Mouse (Mus musculus) kidney, postnatal 10 days (tissue): Measurements from ENCODE around the gene Poll.

ENCODE experiments used
- DNase-seq: peaks from one replicate; pipeline ENCODE4 v3.0.0; 2021; ENCODE audit warnings: mixed read lengths

The Poll gene

DNA sequence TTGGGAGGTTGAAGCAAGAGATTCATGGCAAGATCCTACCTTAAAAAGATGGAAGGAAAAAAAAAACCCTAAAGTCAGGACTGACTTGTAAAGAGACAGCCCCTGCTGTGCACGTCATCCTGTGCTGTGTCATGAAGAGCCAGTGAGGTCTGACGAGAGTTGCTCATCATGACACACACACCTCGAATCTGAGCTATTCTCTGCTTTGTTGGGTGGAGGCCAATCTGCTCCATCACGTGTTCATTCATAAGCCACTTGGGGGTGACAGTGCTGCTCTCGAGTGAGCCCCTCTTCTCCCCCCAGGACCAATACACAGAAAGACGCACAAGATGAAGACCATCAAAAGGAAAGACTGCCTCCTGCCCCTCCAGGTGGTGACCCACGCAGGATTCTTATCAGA lies 26.7 kb downstream of the Poll start:
- DNase-seq: no peak

DNA sequence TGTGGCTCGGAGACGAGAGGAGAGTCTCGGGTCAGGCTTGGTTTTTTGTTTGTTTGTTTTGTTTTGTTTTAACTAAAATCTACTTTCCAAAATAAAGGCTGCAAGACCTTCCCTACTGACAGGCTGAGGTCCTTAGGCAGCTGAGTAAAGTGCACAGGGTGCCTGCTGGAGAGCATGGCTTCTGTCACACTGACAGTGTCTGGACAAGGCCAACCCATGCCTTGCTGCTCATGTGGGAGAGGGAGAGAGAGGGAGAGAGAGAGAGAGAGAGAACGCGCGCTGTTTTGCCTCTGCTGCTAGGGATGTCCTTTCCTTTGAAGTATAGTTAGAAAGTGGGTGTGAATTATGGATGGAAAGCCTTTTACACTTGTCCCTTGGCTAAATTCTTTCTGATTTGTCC lies 28.8 kb downstream of the Poll start:
- no peak for DNase-seq

DNA sequence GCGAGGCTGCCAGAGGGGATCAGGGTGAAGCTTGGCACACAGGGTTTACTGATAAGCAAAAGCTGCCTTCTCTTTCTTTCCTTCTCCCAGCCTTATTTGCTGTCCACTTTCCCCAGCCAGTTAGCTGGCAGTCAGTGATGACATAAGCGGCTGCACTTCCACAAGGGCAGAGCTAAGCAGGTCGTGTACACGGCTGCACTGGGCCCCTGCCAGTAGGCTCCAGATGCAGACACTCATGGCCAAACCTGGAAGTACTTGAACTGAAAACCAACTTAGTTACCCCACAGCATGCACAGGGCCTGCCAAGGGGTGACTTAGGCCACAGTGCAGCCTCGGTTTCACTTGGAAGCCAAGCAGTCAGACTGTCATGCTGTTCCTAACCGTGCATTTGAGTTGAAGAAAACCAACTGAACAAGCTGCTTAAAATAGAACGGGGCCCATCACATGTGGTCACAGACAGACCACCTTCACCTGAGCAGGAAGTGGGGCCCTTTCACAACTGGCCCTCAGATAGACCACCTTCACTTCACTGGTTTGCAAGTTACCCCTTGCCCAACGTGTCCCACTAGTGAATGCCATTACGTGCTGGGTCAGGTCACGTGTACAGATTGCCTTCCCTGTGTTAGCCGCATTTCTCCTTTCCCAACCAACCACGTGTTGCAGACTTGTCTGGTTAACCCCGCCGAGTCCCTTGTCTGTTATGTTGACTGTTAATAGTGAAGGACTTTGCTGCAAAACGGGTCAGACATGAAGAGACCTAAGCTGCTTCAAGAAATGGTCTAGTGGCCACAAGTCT lies 29.9 kb downstream of the Poll start:
- no peak for DNase-seq

GRCm38 (mm10) chr19:45529294-45529693 lies 31.0 kb downstream of the Poll start:
- DNase-seq: no peak

DNA sequence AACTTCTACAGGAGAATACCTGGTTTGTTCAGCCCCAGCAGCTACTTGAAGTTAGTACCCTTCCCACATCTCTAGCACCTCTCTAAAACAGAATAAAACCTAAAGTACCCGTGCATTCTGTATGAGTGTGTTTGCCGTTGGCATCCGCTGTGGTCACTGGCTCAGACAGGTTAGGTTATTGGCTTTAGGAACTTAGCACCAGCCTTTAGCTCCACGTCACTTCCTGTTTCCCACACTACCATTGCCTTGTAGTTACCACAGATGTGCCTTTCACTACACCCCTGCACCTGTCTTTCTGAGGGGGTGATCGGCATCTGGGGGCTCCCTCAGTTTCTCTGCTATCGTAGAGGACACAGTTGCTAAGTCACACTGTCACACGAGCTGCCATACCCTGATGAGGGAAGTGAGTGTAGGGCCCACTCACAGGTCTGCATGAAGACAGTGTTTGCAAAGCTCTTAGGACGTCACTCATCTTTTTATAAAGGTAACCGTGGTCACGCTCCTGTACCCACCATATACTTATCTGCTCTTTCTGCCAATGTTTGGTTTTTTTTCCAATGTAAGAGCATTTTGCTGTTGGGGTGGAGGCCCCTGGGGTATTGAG lies 32.3 kb downstream of the Poll start:
- no peak for DNase-seq

DNA sequence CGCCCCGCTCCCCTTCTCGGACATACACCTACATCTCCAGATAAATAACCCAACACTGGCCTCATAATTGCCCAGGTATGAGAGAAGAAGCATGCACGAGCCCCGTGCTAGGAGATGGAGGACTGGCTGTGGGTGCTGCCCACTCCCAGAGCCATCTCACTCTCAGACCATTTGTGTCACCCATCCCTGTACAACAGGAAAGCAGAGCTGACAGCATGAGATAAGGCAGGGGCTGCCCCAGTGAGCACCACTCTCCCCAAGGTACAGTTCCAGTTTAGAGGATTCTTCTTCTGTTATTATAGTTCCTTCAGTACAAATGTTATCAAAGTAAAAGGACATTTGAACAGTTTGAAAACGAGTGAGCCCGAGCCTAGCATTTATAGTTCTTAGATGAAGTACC lies 32.9 kb downstream of the Poll start:
- no peak for DNase-seq

GRCm38 (mm10) chr19:45516264-45516663 lies 44.1 kb downstream of the Poll start:
- DNase-seq: no peak

DNA sequence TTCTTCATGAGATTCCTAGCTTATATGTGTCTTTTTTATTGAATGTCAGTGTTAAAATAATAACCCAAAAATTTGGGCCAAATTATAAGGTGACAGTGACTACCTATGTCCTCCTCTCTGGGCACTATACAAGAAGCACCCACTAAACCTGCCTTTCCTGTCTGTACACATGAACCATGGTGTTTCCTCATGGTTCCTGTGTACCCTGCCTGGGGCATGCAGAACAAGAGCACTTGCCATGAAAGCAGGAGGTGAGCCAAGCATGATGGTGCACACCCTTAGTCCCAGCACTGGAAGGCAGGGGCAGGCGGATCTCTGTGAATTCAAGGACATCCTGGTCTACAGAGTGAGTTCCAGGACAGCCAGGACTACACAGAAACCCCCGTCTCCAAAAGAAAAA lies 45.0 kb downstream of the Poll start:
- no peak for DNase-seq

DNA sequence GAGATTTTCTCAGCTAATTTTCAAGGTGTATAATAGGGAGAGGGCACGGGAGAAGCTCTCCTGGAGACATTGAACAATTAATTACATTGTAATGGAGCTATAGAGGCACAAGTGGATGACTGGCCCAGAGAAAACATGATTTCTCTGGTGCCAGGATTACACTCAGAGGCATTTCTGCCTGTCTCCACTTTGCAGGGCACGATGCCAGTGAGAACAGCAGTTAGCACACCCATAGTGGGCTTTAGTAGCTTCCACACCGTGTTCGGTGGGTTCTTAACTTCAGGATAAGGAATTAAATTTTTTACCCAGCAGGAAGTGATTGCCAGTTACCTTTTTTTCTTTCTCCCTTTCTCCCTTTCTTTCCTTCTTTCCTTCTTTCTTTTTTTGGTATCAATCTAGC lies 48.9 kb downstream of the Poll start:
- no peak for DNase-seq

- DNase-seq: no peak
Measured at GRCm38 (mm10) chr19:45510680-45511079, 49.7 kb downstream of the Poll start.

DNA sequence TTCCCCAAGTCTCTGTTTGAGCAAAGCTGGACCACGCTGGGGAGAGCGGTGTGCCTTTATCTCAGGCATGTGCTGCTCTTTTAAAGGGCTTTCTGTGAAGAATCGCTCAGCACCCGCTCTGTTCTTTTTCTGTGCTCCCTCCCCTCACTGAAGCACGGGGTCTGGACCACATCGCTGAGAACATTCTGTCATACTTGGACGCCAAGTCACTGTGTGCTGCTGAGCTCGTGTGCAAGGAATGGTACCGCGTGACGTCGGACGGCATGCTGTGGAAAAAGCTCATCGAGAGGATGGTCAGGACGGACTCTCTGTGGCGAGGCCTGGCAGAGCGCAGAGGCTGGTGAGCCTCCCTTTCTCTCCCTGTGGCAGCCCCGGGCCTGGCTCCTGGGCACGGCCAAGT lies 52.8 kb downstream of the Poll start:
- DNase-seq: no peak

- DNase-seq: no peak
Measured at GRCm38 (mm10) chr19:45505446-45505845, 54.9 kb downstream of the Poll start.
